Mouse (Mus musculus) CH12.LX (cell line): Measurements from ENCODE around the gene Mettl7b. TPM values are rescaled to one million over a fixed set of nuclear protein-coding genes. Genes with fewer than 3 reads are reported as not detected.
A peak's percentile ranks its signal among the peaks of the same experiment; 100 is the strongest.

Experiments used
- DNase-seq: peaks from one replicate; pipeline ENCODE4 v3.0.0-alpha.2; 2013; ENCODE audit errors: extremely low read depth
- H3K27ac ChIP-seq: 2 replicates; pipeline ENCODE4 v1.5.1; 2012; ENCODE audit warnings: low read depth, mild to moderate bottlenecking, control low read depth, moderate library complexity; ENCODE audit not compliant: insufficient read depth
- H3K27me3 ChIP-seq: replicated peaks from 2 replicates; pipeline ENCODE3; 2012; ENCODE audit warnings: inconsistent platforms
- H3K36me3 ChIP-seq, 2 experiments: replicated peaks in 1 of 2; 2 replicates each; pipeline versions ENCODE3 to v1.6.1; 2012; ENCODE audit warnings: inconsistent platforms in 1 of 2, low read length in 1 of 2, mild to moderate bottlenecking in 1 of 2, mixed read lengths in 1 of 2, moderate library complexity in 1 of 2; ENCODE audit not compliant: control insufficient read depth in 1 of 2, insufficient read depth in 1 of 2
- H3K4me1 ChIP-seq, 2 experiments: 2 replicates each; pipeline ENCODE4 v1.6.1; 2012; ENCODE audit warnings: inconsistent platforms in 1 of 2, moderate library complexity in 1 of 2; ENCODE audit not compliant: insufficient read depth in 2 of 2, control insufficient read depth in 1 of 2
- H3K4me2 ChIP-seq: 2 replicates; pipeline ENCODE4 v1.6.1; 2012; ENCODE audit warnings: low read depth, mild to moderate bottlenecking, control low read depth; ENCODE audit not compliant: poor library complexity, insufficient read depth, severe bottlenecking
- H3K4me3 ChIP-seq, 3 experiments: fragments of 150-350 bp in 1 of 3; sonication (generic) in 1 of 3; replicated peaks in 1 of 3; 2 replicates each; pipeline versions ENCODE3 to v1.5.1; 2011 to 2012; ENCODE audit warnings: low read depth in 2 of 3, low read length in 2 of 3, mild to moderate bottlenecking in 2 of 3, moderate library complexity in 2 of 3, control low read depth in 1 of 3, improper control_type of control experiment in 1 of 3, inconsistent platforms in 1 of 3, mixed read lengths in 1 of 3; ENCODE audit not compliant: poor library complexity in 1 of 3
- H3K79me2 ChIP-seq: replicated peaks from 2 replicates; pipeline ENCODE4 v1.6.1; 2012; ENCODE audit warnings: mild to moderate bottlenecking, moderate library complexity; ENCODE audit not compliant: control insufficient read depth, poor library complexity, insufficient read depth, severe bottlenecking; ENCODE audit errors: extremely low read depth
- H3K9ac ChIP-seq: 2 replicates; pipeline ENCODE4 v1.6.1; 2012; ENCODE audit warnings: low read depth, mild to moderate bottlenecking, control low read depth, moderate library complexity; ENCODE audit not compliant: insufficient read depth
- H3K9me3 ChIP-seq: replicated peaks from 2 replicates; pipeline ENCODE3; 2012; ENCODE audit warnings: low read length, inconsistent platforms, mixed read lengths
- BHLHE40 ChIP-seq: IDR thresholded peaks from 2 replicates; pipeline ENCODE4 v1.6.1; 2011; ENCODE audit warnings: mild to moderate bottlenecking, low read depth, low read length, improper control_type of control experiment
- CTCF ChIP-seq, 2 experiments: IDR thresholded peaks in 1 of 2; conservative IDR thresholded peaks in 1 of 2; 2 replicates each; pipeline ENCODE4 v1.5.1; 2011 to 2012; ENCODE audit warnings: low read depth in 2 of 2, low read length in 2 of 2, improper control_type of control experiment in 1 of 2, inconsistent platforms in 1 of 2, mild to moderate bottlenecking in 1 of 2, moderate library complexity in 1 of 2
- E2F4 ChIP-seq: IDR thresholded peaks from 2 replicates; pipeline ENCODE4 v1.6.1; 2011; ENCODE audit warnings: low read depth, low read length, improper control_type of control experiment; ENCODE audit not compliant: insufficient replicate concordance
- GABPA ChIP-seq: IDR thresholded peaks from 2 replicates; pipeline ENCODE4 v1.6.1; 2012; ENCODE audit warnings: low read depth, low read length, improper control_type of control experiment, inconsistent platforms; ENCODE audit not compliant: insufficient replicate concordance
- JUND ChIP-seq: conservative IDR thresholded peaks from 2 replicates; pipeline ENCODE4 v1.6.1; 2011; ENCODE audit warnings: low read depth, low read length, improper control_type of control experiment
- MAZ ChIP-seq: IDR thresholded peaks from 2 replicates; pipeline ENCODE4 v1.6.1; 2012; ENCODE audit warnings: low read depth, mild to moderate bottlenecking, inconsistent platforms, low read length, improper control_type of control experiment, moderate library complexity
- MEF2A ChIP-seq: IDR thresholded peaks from 2 replicates; pipeline ENCODE4 v1.6.1; 2014; ENCODE audit warnings: low read depth, mild to moderate bottlenecking, inconsistent platforms, low read length, improper control_type of control experiment, borderline replicate concordance
- MXI1 ChIP-seq: IDR thresholded peaks from 2 replicates; pipeline ENCODE4 v1.6.1; 2011; ENCODE audit warnings: mild to moderate bottlenecking, low read depth, low read length, improper control_type of control experiment
- MYC ChIP-seq: IDR thresholded peaks from 2 replicates; pipeline ENCODE4 v1.6.1; 2011; ENCODE audit warnings: low read depth, mild to moderate bottlenecking, improper control_type of control experiment, low read length
- PAX5 ChIP-seq: IDR thresholded peaks from 2 replicates; pipeline ENCODE4 v1.6.1; 2012; ENCODE audit warnings: low read length, inconsistent platforms, mixed read lengths
- POLR2AphosphoS2 ChIP-seq: IDR thresholded peaks from 2 replicates; pipeline ENCODE4 v1.6.1; 2011; ENCODE audit warnings: low read depth, low read length, improper control_type of control experiment
- RCOR1 ChIP-seq: conservative IDR thresholded peaks from 2 replicates; pipeline ENCODE4 v1.6.1; 2012; ENCODE audit warnings: low read depth, mild to moderate bottlenecking, inconsistent platforms, low read length, improper control_type of control experiment
- SIN3A ChIP-seq: IDR thresholded peaks from 2 replicates; pipeline ENCODE4 v1.6.1; 2012; ENCODE audit warnings: low read length, improper control_type of control experiment, inconsistent platforms
- SMC3 ChIP-seq: IDR thresholded peaks from 2 replicates; pipeline ENCODE4 v1.6.1; 2011; ENCODE audit warnings: low read depth, low read length, improper control_type of control experiment
- TBP ChIP-seq: conservative IDR thresholded peaks from 2 replicates; pipeline ENCODE4 v1.6.1; 2011; ENCODE audit warnings: low read depth, low read length, improper control_type of control experiment
- TCF12 ChIP-seq: IDR thresholded peaks from 2 replicates; pipeline ENCODE4 v1.6.1; 2014; ENCODE audit warnings: low read depth, mild to moderate bottlenecking, inconsistent platforms, low read length, improper control_type of control experiment
- USF1 ChIP-seq: IDR thresholded peaks from 2 replicates; pipeline ENCODE4 v1.6.1; 2014; ENCODE audit warnings: low read depth, mild to moderate bottlenecking, inconsistent platforms, low read length, improper control_type of control experiment
- ZC3H11A ChIP-seq: IDR thresholded peaks from 2 replicates; pipeline ENCODE4 v1.6.1; 2012; ENCODE audit warnings: low read depth, mild to moderate bottlenecking, inconsistent platforms, low read length, improper control_type of control experiment
- dilution Hi-C: fragments of 300-500 bp; cut with MboI; formaldehyde crosslinking; loops from 2 replicates; pipeline ENCODE4 v1.14.3; 2020; ENCODE audit warnings: low sequenced_read_pairs; ENCODE audit not compliant: extremely low pct_unique_long_range_greater_than_20kb, extremely low pct_ligation_motif_present
- in situ Hi-C: fragments of 300-500 bp; cut with MboI; formaldehyde crosslinking; loops from 3 replicates; pipeline ENCODE4 v1.14.3; 2019; ENCODE audit warnings: low sequenced_read_pairs, low pct_ligation_motif_present, low pct_unique_long_range_greater_than_20kb, mixed read lengths
- polyA plus RNA-seq: library from polyadenylated mRNA; unstranded; fragments of >175 nt; gene quantifications from 2 replicates; pipeline ENCODE4 v1.2.1, GENCODE M21; 2012; ENCODE audit warnings: low read depth; ENCODE audit not compliant: insufficient read length
- total RNA-seq, 2 experiments: library from RNA; depleted of rRNA; stranded (reverse); fragments of 300-350 nt in 1 of 2; fragments of >200 nt in 1 of 2; gene quantifications; 2 replicates each; pipeline ENCODE4 v1.2.3; 2012 to 2014

The Mettl7b gene
- total and polyA plus RNA-seq, 3 experiments: not detected

DNA sequence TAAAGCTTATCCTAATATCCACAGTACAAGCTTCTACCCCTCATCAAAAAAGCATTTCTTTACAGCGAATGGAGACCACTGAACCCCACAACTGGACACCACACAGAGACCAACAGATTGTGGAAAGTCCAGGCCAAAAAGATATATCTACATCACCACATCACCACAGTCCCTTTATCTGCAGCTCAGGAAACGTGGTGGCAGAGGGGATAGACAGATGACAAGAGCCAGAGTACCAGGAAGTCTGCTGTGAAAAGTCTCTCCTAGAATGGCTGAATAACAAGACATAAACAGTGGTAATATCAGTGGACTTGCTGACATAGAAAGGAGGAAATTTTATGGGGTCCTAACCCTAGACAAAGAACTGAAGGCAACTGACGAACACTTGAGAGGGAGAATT lies 15.6 kb upstream of the Mettl7b start:
- Histone ChIP-seq H3K4me3 (no peak overlapping the region), H3K27ac (no peak overlapping the region), H3K36me3 (no peaks in the 10 kb centered on the region)
- in situ Hi-C loops: no loop called here
- TF ChIP-seq TBP: no peak
- TF ChIP-seq, all 38 proteins: peak for 0
- dilution Hi-C loops: no loop called here
- Histone ChIP-seq H3K4me1 (peaks cover 0 to 12% of the 10 kb centered on the region in 2 experiments; a peak in 2 of 4 replicates), H3K9ac (no peak overlapping the region), H3K79me2 (no peaks in the 10 kb centered on the region), H3K27me3 (no peaks in the 10 kb centered on the region), H3K9me3 (no peaks in the 10 kb centered on the region), H3K4me2 (no peak overlapping the region)
- no peak for DNase-seq

DNA sequence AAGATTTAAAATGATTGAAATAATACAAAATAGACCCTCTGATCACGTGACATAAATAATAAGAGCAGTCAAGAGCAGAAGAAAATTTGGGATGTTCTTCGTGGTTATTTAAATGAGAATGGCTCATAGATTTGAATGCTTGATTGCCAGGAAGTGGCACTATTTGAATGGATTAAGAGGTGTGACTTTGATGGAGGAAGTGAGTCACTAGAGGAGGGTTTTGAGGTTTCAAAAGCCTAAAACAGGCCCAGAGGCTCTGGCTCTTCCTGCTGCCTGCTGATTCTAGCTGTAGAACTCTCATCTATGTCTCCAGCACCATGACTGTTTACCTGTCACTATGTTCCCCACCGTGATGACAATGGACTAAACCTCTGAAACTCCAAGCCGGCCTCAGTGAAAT lies 12.1 kb upstream of the Mettl7b start:
- dilution Hi-C loops (no loop called here), in situ Hi-C loops (no loop called here)
- Histone ChIP-seq H3K9me3 (no peaks in the 10 kb centered on the region), H3K36me3 (no peaks in the 10 kb centered on the region), H3K4me1 (peaks cover 0 to 20% of the 10 kb centered on the region in 2 experiments; a peak in 2 of 4 replicates), H3K4me3 (no peak overlapping the region), H3K27ac (no peak overlapping the region), H3K27me3 (no peaks in the 10 kb centered on the region), H3K9ac (no peak overlapping the region), H3K4me2 (no peak overlapping the region), H3K79me2 (no peaks in the 10 kb centered on the region)
- DNase-seq: peak; percentile 24
- TF ChIP-seq JUND: no peak
- TF ChIP-seq TBP: no peak

DNA sequence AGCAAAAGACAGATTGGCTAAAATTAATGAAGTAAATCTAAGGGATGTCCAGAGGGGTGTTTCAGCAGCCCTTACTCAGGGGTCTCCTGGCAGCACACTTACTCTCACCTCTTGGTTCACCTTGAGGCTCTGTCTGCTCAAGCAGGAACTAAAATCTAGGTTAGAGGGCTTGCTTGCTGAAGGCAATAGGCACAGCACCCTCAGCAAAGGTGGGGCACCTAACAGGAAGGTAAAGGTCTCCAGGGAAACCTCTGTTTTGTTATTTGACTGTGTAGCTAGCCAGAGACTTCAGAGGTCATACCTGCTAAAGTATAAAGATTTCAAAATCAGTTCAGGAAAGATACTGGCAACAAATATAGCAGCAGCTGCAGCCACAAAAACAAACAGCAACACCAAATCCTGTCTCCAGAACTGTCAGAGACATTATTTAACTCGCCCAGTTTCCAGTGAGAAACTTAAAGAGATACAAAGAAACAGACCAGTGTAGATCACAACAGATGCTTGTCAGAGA lies 10.0 kb upstream of the Mettl7b start:
- no peak overlapping the region for H3K9ac ChIP-seq
- H3K4me1 ChIP-seq: peaks cover 5 to 20% of the 10 kb centered on the region in 2 experiments; a peak in 3 of 4 replicates
- dilution Hi-C loops: no loop called here
- H3K4me3 ChIP-seq: no peak overlapping the region
- H3K4me2 ChIP-seq: no peak overlapping the region
- no peaks in the 10 kb centered on the region for H3K36me3 ChIP-seq
- no peaks in the 10 kb centered on the region for H3K79me2 ChIP-seq
- no peak for TF ChIP-seq SMC3
- TF ChIP-seq E2F4: no peak
- no peak for TF ChIP-seq GABPA
- no peak for TF ChIP-seq USF1
- no peak for TF ChIP-seq SIN3A
- no peak for TF ChIP-seq RCOR1
- no peak for TF ChIP-seq JUND
- TF ChIP-seq BHLHE40: no peak
- TF ChIP-seq MXI1: no peak
- TF ChIP-seq TBP: no peak
- no peak for TF ChIP-seq POLR2AphosphoS2
- TF ChIP-seq MEF2A: no peak
- no peak for TF ChIP-seq ZC3H11A
- TF ChIP-seq MYC: no peak
- TF ChIP-seq PAX5: no peak
- TF ChIP-seq MAZ: no peak
- TF ChIP-seq CTCF (conservative IDR thresholded peaks at IDR 0.05 in 1 of 2, IDR thresholded peaks at IDR 0.05 in 1 of 2; ENCODE audit: low read depth in 2 of 2, low read length in 2 of 2): no peak
- TF ChIP-seq TCF12: no peak
- no peaks in the 10 kb centered on the region for H3K27me3 ChIP-seq
- DNase-seq: no peak
- H3K27ac ChIP-seq: no peak overlapping the region
- no peaks in the 10 kb centered on the region for H3K9me3 ChIP-seq
- in situ Hi-C loops: no loop called here
